Mouse (Mus musculus): ENCODE measurements at regions not wholly inside any gene's neighbourhood (a gene's known extent, or its start where the extent isn't known, plus 50 kb on each side); places are given as distances from the start of the nearest gene placed in this dataset.

DNA sequence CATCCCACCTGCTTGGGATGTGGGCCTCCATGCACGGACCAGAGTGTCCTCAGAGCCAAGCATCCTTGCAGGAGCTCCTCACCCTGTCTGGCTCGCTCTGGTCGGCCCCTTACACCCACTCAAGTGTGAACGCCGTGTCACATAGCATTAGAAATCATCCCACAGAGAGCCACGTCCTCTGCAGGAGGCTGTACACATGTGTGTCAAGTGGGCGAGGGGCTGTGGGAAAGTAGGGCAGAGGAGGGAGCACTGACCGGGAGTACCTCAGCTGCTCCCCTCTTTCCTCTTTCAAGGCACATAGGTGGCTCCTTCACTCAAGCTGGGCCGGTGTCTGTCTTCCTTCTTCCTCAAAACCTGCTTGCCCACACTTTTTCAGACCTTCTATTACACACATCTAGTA is 119.5 kb upstream of the Mrps10 start:
- Histone ChIP-seq H3K9ac (replicated peaks; ENCODE audit: low read depth, low read length) (no peak overlapping the region), H3K36me3 (replicated peaks; ENCODE audit: control insufficient read depth, insufficient read depth, low read length) (peaks cover 7% of the 10 kb centered on the region; the same call in 1 of the 2 replicates), H3K9me3 (replicated peaks; ENCODE audit: control insufficient read depth, low read length) (no peaks in the 10 kb centered on the region), H3K4me3 (ENCODE audit: low read depth, low read length) (no peak overlapping the region), H3K4me1 (ENCODE audit: control insufficient read depth, insufficient read depth) (no peaks in the 10 kb centered on the region), H3K27me3 (ENCODE audit: control insufficient read depth, insufficient read depth, low read length) (no peaks in the 10 kb centered on the region), H3K27ac (ENCODE audit: low read depth) (no peak overlapping the region), H3K4me2 (ENCODE audit: low read depth, low read length) (no peak overlapping the region)
- TF ChIP-seq EP300 (IDR thresholded peaks at IDR 0.05; ENCODE audit: low read depth) (no peak), CTCF (IDR thresholded peaks at IDR 0.05; ENCODE audit: low read depth) (no peak)
- no peak for ATAC-seq (ENCODE audit: insufficient read depth, low read depth)
- WGBS = 81% methylated on average over 9 of the region's 9 CpGs
- no peak for DNase-seq (ENCODE audit: low spot score)

DNA sequence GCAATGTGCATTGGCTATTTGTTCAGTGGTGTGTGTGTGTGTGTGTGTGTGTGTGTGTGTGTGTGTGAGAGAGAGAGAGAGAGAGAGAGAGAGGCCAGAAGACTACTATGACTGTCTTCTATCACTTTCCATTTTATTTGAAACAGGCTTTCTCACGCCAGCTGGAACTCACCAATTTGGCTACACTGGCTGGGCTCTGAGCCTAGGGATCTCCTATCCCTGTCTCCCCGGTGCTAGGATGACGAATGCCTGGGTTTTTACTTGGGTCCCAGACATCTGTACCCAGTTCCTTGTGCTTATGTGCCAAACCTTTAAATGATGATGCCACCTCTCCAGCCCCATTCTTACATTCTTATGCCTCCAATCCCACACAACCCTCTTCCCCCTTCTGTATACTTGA is 120.6 kb upstream of the Mrps10 start:
- WGBS = 71% methylated on average over 3 of the region's 3 CpGs
- Histone ChIP-seq H3K4me2 (ENCODE audit: low read depth, low read length) (no peak overlapping the region), H3K9ac (replicated peaks; ENCODE audit: low read depth, low read length) (no peak overlapping the region), H3K4me3 (ENCODE audit: low read depth, low read length) (no peak overlapping the region), H3K27ac (ENCODE audit: low read depth) (no peak overlapping the region), H3K36me3 (replicated peaks; ENCODE audit: control insufficient read depth, insufficient read depth, low read length) (peaks cover 11% of the 10 kb centered on the region; the same call in 1 of the 2 replicates), H3K9me3 (replicated peaks; ENCODE audit: control insufficient read depth, low read length) (no peaks in the 10 kb centered on the region), H3K27me3 (ENCODE audit: control insufficient read depth, insufficient read depth, low read length) (no peaks in the 10 kb centered on the region), H3K4me1 (ENCODE audit: control insufficient read depth, insufficient read depth) (no peaks in the 10 kb centered on the region)
- DNase-seq (ENCODE audit: low spot score) = no peak
- no peak for ATAC-seq (ENCODE audit: insufficient read depth, low read depth)
- no peak for TF ChIP-seq CTCF (IDR thresholded peaks at IDR 0.05; ENCODE audit: low read depth)
- TF ChIP-seq EP300 (IDR thresholded peaks at IDR 0.05; ENCODE audit: low read depth) = no peak

- ATAC-seq (ENCODE audit: insufficient read depth, low read depth) (no peak), DNase-seq (ENCODE audit: low spot score) (no peak)
- no peak overlapping the region for H3K4me2 ChIP-seq (ENCODE audit: low read depth, low read length)
- no peak overlapping the region for H3K27ac ChIP-seq (ENCODE audit: low read depth)
- no peak overlapping the region for H3K4me3 ChIP-seq (ENCODE audit: low read depth, low read length)
- H3K36me3 ChIP-seq (replicated peaks; ENCODE audit: control insufficient read depth, insufficient read depth, low read length) = peaks cover 10% of the 10 kb centered on the region; the same call in 1 of the 2 replicates
- no peaks in the 10 kb centered on the region for H3K27me3 ChIP-seq (ENCODE audit: control insufficient read depth, insufficient read depth, low read length)
- H3K9me3 ChIP-seq (replicated peaks; ENCODE audit: control insufficient read depth, low read length) = no peaks in the 10 kb centered on the region
- no peak overlapping the region for H3K9ac ChIP-seq (replicated peaks; ENCODE audit: low read depth, low read length)
- H3K4me1 ChIP-seq (ENCODE audit: control insufficient read depth, insufficient read depth) = no peaks in the 10 kb centered on the region
- WGBS = 67% methylated on average over 5 of the region's 5 CpGs
- TF ChIP-seq CTCF (IDR thresholded peaks at IDR 0.05; ENCODE audit: low read depth) (no peak), EP300 (IDR thresholded peaks at IDR 0.05; ENCODE audit: low read depth) (no peak)
Observed at GRCm38 (mm10) chr17:47247516-47247915, 121.2 kb upstream of the Mrps10 start.

DNA sequence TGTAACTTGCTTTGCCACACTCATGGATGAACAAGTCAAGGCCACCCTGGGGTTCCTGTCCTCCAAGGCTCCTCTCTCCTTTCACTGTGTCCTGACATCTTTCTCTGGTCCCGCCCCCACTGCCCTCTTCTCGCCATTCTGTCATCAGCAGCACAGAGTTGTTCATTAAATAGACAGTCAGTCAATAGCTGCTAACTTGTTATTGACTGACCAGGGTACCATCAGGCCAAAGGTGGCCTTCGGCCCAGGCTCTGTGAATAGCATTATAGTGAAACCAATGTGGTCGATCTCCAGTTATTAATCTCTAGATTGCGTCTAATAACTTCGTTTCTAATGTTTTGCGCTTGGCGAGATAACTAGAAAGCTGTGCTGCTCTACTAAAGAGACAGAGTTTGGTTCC is 122.1 kb upstream of the Mrps10 start:
- no peak for DNase-seq (ENCODE audit: low spot score)
- no peak for ATAC-seq (ENCODE audit: insufficient read depth, low read depth)
- WGBS = 93% methylated on average over 8 of the region's 8 CpGs
- no peaks in the 10 kb centered on the region for H3K4me1 ChIP-seq (ENCODE audit: control insufficient read depth, insufficient read depth)
- H3K4me2 ChIP-seq (ENCODE audit: low read depth, low read length) = no peak overlapping the region
- H3K27ac ChIP-seq (ENCODE audit: low read depth) = no peak overlapping the region
- TF ChIP-seq CTCF (IDR thresholded peaks at IDR 0.05; ENCODE audit: low read depth) (no peak), EP300 (IDR thresholded peaks at IDR 0.05; ENCODE audit: low read depth) (no peak)
- H3K27me3 ChIP-seq (ENCODE audit: control insufficient read depth, insufficient read depth, low read length) = no peaks in the 10 kb centered on the region
- 0 out of 2 replicates have a peak, but pooled peaks cover 7% of the 10 kb centered on the region for H3K36me3 ChIP-seq (replicated peaks; ENCODE audit: control insufficient read depth, insufficient read depth, low read length)
- H3K4me3 ChIP-seq (ENCODE audit: low read depth, low read length) = no peak overlapping the region
- H3K9ac ChIP-seq (replicated peaks; ENCODE audit: low read depth, low read length) = no peak overlapping the region
- no peaks in the 10 kb centered on the region for H3K9me3 ChIP-seq (replicated peaks; ENCODE audit: control insufficient read depth, low read length)

DNA sequence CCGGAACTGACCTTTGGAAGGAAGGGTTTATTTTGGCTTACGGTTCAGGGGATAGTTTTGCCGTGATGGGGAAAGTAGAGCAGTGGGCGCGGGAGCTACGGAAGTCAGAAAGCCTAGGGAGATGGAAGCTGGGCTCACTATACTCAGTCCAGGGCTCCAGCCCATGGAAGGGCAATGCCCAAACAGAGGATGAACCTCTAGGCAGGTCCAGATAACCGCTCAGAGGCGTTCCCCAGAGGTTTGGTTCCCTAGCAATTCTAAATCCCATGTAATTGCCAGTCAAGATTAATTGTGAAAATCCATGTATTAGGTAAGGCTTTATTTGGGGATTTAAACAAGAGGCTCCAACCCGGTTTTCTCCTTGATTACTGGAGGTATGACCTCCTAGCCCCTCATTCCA is 123.1 kb upstream of the Mrps10 start:
- no peak for TF ChIP-seq CTCF (IDR thresholded peaks at IDR 0.05; ENCODE audit: low read depth)
- no peak for TF ChIP-seq EP300 (IDR thresholded peaks at IDR 0.05; ENCODE audit: low read depth)
- Histone ChIP-seq H3K27me3 (ENCODE audit: control insufficient read depth, insufficient read depth, low read length) (no peaks in the 10 kb centered on the region), H3K9me3 (replicated peaks; ENCODE audit: control insufficient read depth, low read length) (no peaks in the 10 kb centered on the region), H3K4me2 (ENCODE audit: low read depth, low read length) (no peak overlapping the region), H3K27ac (ENCODE audit: low read depth) (no peak overlapping the region), H3K36me3 (replicated peaks; ENCODE audit: control insufficient read depth, insufficient read depth, low read length) (0 out of 2 replicates have a peak, but pooled peaks cover 7% of the 10 kb centered on the region), H3K4me3 (ENCODE audit: low read depth, low read length) (no peak overlapping the region), H3K4me1 (ENCODE audit: control insufficient read depth, insufficient read depth) (no peaks in the 10 kb centered on the region), H3K9ac (replicated peaks; ENCODE audit: low read depth, low read length) (no peak overlapping the region)
- no peak for DNase-seq (ENCODE audit: low spot score)
- WGBS = 90% methylated on average over 9 of the region's 9 CpGs
- no peak for ATAC-seq (ENCODE audit: insufficient read depth, low read depth)

- H3K36me3 ChIP-seq (replicated peaks; ENCODE audit: control insufficient read depth, insufficient read depth, low read length) = peaks cover 20% of the 10 kb centered on the region; the same call in 1 of the 2 replicates
- H3K27ac ChIP-seq (ENCODE audit: low read depth) = no peak overlapping the region
- TF ChIP-seq CTCF (IDR thresholded peaks at IDR 0.05; ENCODE audit: low read depth) (no peak), EP300 (IDR thresholded peaks at IDR 0.05; ENCODE audit: low read depth) (no peak)
- H3K4me1 ChIP-seq (ENCODE audit: control insufficient read depth, insufficient read depth) = no peaks in the 10 kb centered on the region
- H3K9me3 ChIP-seq (replicated peaks; ENCODE audit: control insufficient read depth, low read length) = no peaks in the 10 kb centered on the region
- H3K4me2 ChIP-seq (ENCODE audit: low read depth, low read length) = no peak overlapping the region
- ATAC-seq (ENCODE audit: insufficient read depth, low read depth) (no peak), DNase-seq (ENCODE audit: low spot score) (no peak)
- no peak overlapping the region for H3K4me3 ChIP-seq (ENCODE audit: low read depth, low read length)
- 89% methylated on average over 4 of the region's 4 CpGs for WGBS
- no peaks in the 10 kb centered on the region for H3K27me3 ChIP-seq (ENCODE audit: control insufficient read depth, insufficient read depth, low read length)
- H3K9ac ChIP-seq (replicated peaks; ENCODE audit: low read depth, low read length) = no peak overlapping the region
Observed at GRCm38 (mm10) chr17:47239086-47239485, 129.6 kb upstream of the Mrps10 start.
